Mouse (Mus musculus) liver, embryonic 13.5 days (tissue): ENCODE data around the gene Tmem229b. TPM values are rescaled to one million over a fixed set of nuclear protein-coding genes. Genes with fewer than 3 reads are reported as not detected.

Source experiments
- ATAC-seq: fragments of 200-750 bp; cut with Nextera tagmentation; 2 replicates; pipeline ENCODE4 v1.8.0; 2017; ENCODE audit warnings: low read depth, mild to moderate bottlenecking, moderate number of reproducible peaks, moderate library complexity
- DNase-seq: peaks from one replicate; pipeline ENCODE4 v3.0.0; 2022
- H3K27ac ChIP-seq: fragments of 300-500 bp; sonication (generic); 2 replicates; pipeline ENCODE4 v1.5.1; 2015; ENCODE audit warnings: moderate library complexity, mild to moderate bottlenecking, inconsistent platforms
- H3K27me3 ChIP-seq: fragments of 300-500 bp; sonication (generic); 2 replicates; pipeline ENCODE4 v1.6.1; 2015; ENCODE audit warnings: mild to moderate bottlenecking, inconsistent platforms
- H3K36me3 ChIP-seq: fragments of 300-500 bp; sonication (generic); 2 replicates; pipeline ENCODE4 v1.6.1; 2015; ENCODE audit warnings: mild to moderate bottlenecking, inconsistent platforms
- H3K4me1 ChIP-seq: fragments of 300-500 bp; sonication (generic); replicated peaks from 2 replicates; pipeline ENCODE4 v1.6.1; 2015; ENCODE audit warnings: inconsistent platforms
- H3K4me2 ChIP-seq: fragments of 300-500 bp; sonication (generic); 2 replicates; pipeline ENCODE4 v1.6.1; 2015; ENCODE audit warnings: inconsistent platforms, mild to moderate bottlenecking, moderate library complexity
- H3K4me3 ChIP-seq: fragments of 300-500 bp; sonication (generic); replicated peaks from 2 replicates; pipeline ENCODE4 v1.5.1; 2015; ENCODE audit warnings: mild to moderate bottlenecking, inconsistent platforms
- H3K9ac ChIP-seq: fragments of 300-500 bp; sonication (generic); 2 replicates; pipeline ENCODE4 v1.6.1; 2015; ENCODE audit warnings: mild to moderate bottlenecking, inconsistent platforms
- H3K9me3 ChIP-seq: fragments of 300-500 bp; sonication (generic); replicated peaks from 2 replicates; pipeline ENCODE4 v1.6.1; 2016; ENCODE audit warnings: inconsistent platforms
- WGBS: fragments of 180-500 bp; shearing (Covaris S2); methylation state at CpG from one replicate; pipeline ENCODE4 v1.1.7; 2015; ENCODE audit not compliant: insufficient replicate concordance; 5-methylcytosine and 5-hydroxymethylcytosine counted together
- polyA plus RNA-seq: library from polyadenylated mRNA; unstranded; fragments of >200 nt; fragmentation: Nextera tagmentation; extraction: Ambion mirVana; gene quantifications from 2 replicates; pipeline ENCODE4 v1.2.1, GENCODE M21; 2015

Gene Tmem229b
- polyA plus RNA-seq, 1 experiment from 2014 or later = 2.5 TPM

DNA sequence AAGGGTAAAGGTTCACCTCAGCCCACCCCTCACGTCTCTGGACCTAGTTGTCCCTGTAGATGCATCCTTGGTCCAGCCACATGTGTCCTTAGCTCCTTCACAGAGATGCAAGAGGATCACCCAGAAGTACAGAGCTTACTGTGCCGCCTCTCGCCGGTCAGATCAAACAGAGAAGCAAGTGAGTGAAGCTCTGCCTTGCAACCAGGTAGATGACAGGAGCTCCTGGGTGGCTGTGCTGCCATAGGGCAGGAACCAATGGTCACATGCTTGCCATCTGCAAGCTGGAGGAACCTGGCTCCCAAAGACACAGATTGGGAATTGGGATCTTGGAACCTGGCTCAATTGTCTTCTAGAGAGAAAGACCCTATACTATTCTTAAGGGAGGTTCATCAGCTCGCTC, 2.0 kb downstream of the Tmem229b start:
- H3K4me2 ChIP-seq = no peak overlapping the region
- no peaks in the 10 kb centered on the region for H3K9me3 ChIP-seq
- no peak overlapping the region for H3K9ac ChIP-seq
- ATAC-seq (no peak), DNase-seq (no peak)
- WGBS = 85% methylated on average over 5 of the region's 5 CpGs
- peaks cover 53% of the 10 kb centered on the region for H3K27me3 ChIP-seq
- peaks cover 32% of the 10 kb centered on the region for H3K4me1 ChIP-seq
- no peaks in the 10 kb centered on the region for H3K36me3 ChIP-seq
- H3K4me3 ChIP-seq = no peak overlapping the region
- no peak overlapping the region for H3K27ac ChIP-seq

- no peaks in the 10 kb centered on the region for H3K9me3 ChIP-seq
- H3K27ac ChIP-seq = no peak overlapping the region
- WGBS = 51% methylated on average over 3 of the region's 3 CpGs
- H3K36me3 ChIP-seq = no peaks in the 10 kb centered on the region
- H3K9ac ChIP-seq = no peak overlapping the region
- H3K27me3 ChIP-seq = peaks cover 47% of the 10 kb centered on the region
- ATAC-seq (no peak), DNase-seq (no peak)
- H3K4me1 ChIP-seq = peaks cover 38% of the 10 kb centered on the region
- H3K4me2 ChIP-seq = no peak overlapping the region
- no peak overlapping the region for H3K4me3 ChIP-seq
Measured at GRCm38 (mm10) chr12:79002978-79003377, 4.4 kb downstream of the Tmem229b start.

DNA sequence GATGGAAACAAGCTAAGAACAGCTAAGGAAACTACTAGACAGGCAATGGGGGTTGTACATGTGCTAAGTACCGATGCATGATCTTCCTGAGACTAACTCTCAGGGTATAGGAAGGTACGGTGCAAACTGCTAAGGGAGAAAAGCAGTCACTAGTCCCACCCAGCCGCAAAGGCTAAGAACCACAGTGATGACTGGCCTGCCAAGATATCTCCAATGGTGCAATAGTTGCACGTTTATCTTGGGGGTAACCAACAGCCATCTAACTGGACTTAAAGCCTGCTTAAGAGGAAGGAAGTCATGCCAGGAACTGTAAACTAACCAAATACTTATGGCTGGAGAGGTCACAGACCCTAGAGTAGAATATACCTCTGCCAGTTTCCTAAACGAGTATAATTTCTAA, 5.0 kb downstream of the Tmem229b start:
- ATAC-seq (peak; percentile 78), DNase-seq (no peak)
- Histone ChIP-seq H3K4me2 (no peak overlapping the region), H3K9ac (no peak overlapping the region), H3K9me3 (no peaks in the 10 kb centered on the region), H3K36me3 (no peaks in the 10 kb centered on the region), H3K4me3 (no peak overlapping the region), H3K4me1 (peaks cover 37% of the 10 kb centered on the region), H3K27ac (no peak overlapping the region), H3K27me3 (peaks cover 43% of the 10 kb centered on the region)
- WGBS = 17% methylated on average over 5 of the region's 5 CpGs

GRCm38 (mm10) chr12:78996711-78997110, 10.7 kb downstream of the Tmem229b start:
- no peak for ATAC-seq
- H3K27ac ChIP-seq = no peak overlapping the region
- H3K27me3 ChIP-seq = no peaks in the 10 kb centered on the region
- no peak overlapping the region for H3K4me2 ChIP-seq
- H3K36me3 ChIP-seq = no peaks in the 10 kb centered on the region
- no peak overlapping the region for H3K9ac ChIP-seq
- WGBS = 43% methylated on average over 6 of the region's 7 CpGs
- no peak for DNase-seq
- no peaks in the 10 kb centered on the region for H3K9me3 ChIP-seq
- H3K4me1 ChIP-seq = peaks cover 14% of the 10 kb centered on the region
- no peak overlapping the region for H3K4me3 ChIP-seq

DNA sequence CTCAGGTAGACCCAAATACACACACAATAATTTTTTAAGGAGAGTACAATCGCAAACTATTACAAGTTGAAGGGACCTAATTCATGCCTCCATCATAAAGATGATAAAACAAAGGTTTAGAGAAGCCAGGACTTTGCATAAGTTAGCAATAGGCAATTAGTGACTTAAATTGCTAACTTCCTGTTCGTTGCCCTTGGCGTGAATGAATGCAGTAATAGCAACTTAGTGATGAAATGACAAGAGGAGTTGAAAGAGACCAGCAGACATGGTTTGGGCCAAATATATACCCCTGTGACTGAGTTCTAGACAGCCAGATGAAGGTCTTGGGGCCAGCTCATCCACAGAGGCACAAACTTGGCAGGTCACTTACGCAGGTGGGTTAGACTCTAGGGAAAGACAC, 11.2 kb downstream of the Tmem229b start:
- ATAC-seq (no peak), DNase-seq (no peak)
- H3K36me3 ChIP-seq = no peaks in the 10 kb centered on the region
- H3K4me1 ChIP-seq = peaks cover 11% of the 10 kb centered on the region
- H3K9me3 ChIP-seq = no peaks in the 10 kb centered on the region
- no peak overlapping the region for H3K4me3 ChIP-seq
- H3K27ac ChIP-seq = no peak overlapping the region
- no peak overlapping the region for H3K9ac ChIP-seq
- H3K4me2 ChIP-seq = no peak overlapping the region
- no peaks in the 10 kb centered on the region for H3K27me3 ChIP-seq
- 70% methylated on average over 4 of the region's 4 CpGs for WGBS

GRCm38 (mm10) chr12:78987581-78988081, 19.8 kb downstream of the Tmem229b start:
- WGBS = 56% methylated on average over 9 of the region's 9 CpGs
- 0 out of 2 replicates have a peak, but pooled peaks have one; percentile 12 for ATAC-seq
- H3K36me3 ChIP-seq = no peaks in the 10 kb centered on the region

DNA sequence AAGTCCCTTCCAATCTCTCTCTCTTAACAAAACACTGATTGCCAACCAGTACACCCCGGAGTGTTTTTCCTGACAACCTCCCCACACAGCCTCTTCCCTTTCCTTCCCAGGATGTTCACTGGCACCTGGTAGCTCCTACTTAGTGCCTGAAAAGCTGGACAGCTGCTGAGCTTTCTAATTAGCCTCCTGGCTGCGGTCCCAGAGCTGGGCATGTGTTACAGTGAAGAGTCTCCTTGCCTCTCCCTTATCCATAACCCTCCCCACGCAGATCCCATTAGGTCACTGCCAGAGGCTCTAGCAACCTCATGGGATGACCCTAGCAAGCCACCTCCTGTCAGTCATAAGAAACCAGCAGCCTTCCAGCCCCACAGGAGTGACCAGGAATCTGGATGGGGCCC, 23.4 kb downstream of the Tmem229b start:
- no peak for DNase-seq
- no peak overlapping the region for H3K27ac ChIP-seq
- no peaks in the 10 kb centered on the region for H3K36me3 ChIP-seq
- no peak for ATAC-seq
- H3K9me3 ChIP-seq = no peaks in the 10 kb centered on the region
- H3K4me1 ChIP-seq = peaks cover 26% of the 10 kb centered on the region
- no peak overlapping the region for H3K9ac ChIP-seq
- H3K27me3 ChIP-seq = no peaks in the 10 kb centered on the region
- WGBS = 62% methylated on average over 3 of the region's 3 CpGs
- no peak overlapping the region for H3K4me2 ChIP-seq
- H3K4me3 ChIP-seq = no peak overlapping the region

More at GRCm38 (mm10) chr12:78987581-78988081, 19.8 kb downstream of the Tmem229b start:
- Histone ChIP-seq H3K9me3 (no peaks in the 10 kb centered on the region), H3K4me1 (peaks cover 11% of the 10 kb centered on the region), H3K27ac (no peak overlapping the region), H3K27me3 (no peaks in the 10 kb centered on the region), H3K9ac (no peak overlapping the region), H3K4me2 (no peak overlapping the region), H3K4me3 (no peak overlapping the region)
- DNase-seq = no peak

DNA sequence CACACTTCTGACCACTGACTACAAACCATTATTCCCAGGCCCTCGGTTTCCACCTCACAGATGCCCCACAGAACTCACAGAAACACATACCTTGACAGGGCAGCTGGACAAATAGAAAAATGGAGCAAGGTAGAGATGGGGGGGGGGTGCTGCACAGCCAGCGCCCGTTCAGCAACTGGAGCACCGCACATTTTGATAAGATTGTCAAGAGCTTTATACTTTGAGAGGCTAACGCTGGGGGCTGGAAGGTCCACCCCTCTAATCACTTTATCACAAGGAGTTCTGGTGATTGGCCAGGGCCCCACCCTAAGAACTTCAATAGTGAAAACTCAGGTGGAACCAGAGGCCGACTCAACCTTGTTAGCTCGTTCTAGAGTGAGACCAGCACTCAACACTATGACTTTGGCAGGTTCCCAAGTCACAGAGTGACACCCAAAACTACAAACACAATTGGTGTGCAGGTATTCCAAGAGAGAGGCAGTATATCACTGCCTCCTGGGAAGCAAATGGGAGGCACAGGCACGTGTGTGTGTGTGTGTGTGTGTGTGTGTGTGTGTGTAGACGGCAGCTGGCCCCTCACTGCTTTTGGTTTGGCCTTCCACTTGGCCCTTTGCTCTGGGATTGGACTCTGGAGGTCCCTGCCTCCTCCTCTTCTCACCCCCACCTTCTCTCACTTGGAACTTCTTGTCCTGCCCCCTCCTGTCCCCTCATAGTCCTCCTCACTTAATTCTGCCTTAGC, 24.0 kb downstream of the Tmem229b start:
- WGBS = 28% methylated on average over 9 of the region's 9 CpGs
- H3K4me2 ChIP-seq = peak overlapping the region; percentile 4; the same call in 1 of the 2 replicates
- no peaks in the 10 kb centered on the region for H3K9me3 ChIP-seq
- no peak overlapping the region for H3K9ac ChIP-seq
- no peak overlapping the region for H3K27ac ChIP-seq
- H3K27me3 ChIP-seq = no peaks in the 10 kb centered on the region
- no peak overlapping the region for H3K4me3 ChIP-seq
- H3K36me3 ChIP-seq = no peaks in the 10 kb centered on the region
- ATAC-seq = peak; percentile 36; the same call in 1 of the 2 replicates
- peaks cover 26% of the 10 kb centered on the region for H3K4me1 ChIP-seq
- DNase-seq = no peak

- Histone ChIP-seq H3K27me3 (no peaks in the 10 kb centered on the region), H3K9me3 (no peaks in the 10 kb centered on the region), H3K4me2 (no peak overlapping the region), H3K27ac (no peak overlapping the region), H3K36me3 (no peaks in the 10 kb centered on the region), H3K4me1 (peaks cover 29% of the 10 kb centered on the region), H3K4me3 (no peak overlapping the region), H3K9ac (no peak overlapping the region)
- DNase-seq (no peak), ATAC-seq (no peak)
- WGBS = 61% methylated on average over 9 of the region's 9 CpGs
Measured at GRCm38 (mm10) chr12:78981938-78982825, 25.2 kb downstream of the Tmem229b start.

GRCm38 (mm10) chr12:78981131-78981530, 26.3 kb downstream of the Tmem229b start:
- peak overlapping the region; percentile 47 for H3K4me2 ChIP-seq
- ATAC-seq = 0 out of 2 replicates have a peak, but pooled peaks have one; percentile 2
- H3K4me3 ChIP-seq = no peak overlapping the region
- H3K9me3 ChIP-seq = no peaks in the 10 kb centered on the region
- 0 out of 2 replicates have a peak overlapping the region, but pooled peaks have one; percentile 2 for H3K27ac ChIP-seq
- H3K36me3 ChIP-seq = no peaks in the 10 kb centered on the region
- peaks cover 29% of the 10 kb centered on the region for H3K4me1 ChIP-seq
- H3K9ac ChIP-seq = no peak overlapping the region
- WGBS = 53% methylated on average over 2 of the region's 2 CpGs
- DNase-seq = no peak
- no peaks in the 10 kb centered on the region for H3K27me3 ChIP-seq

DNA sequence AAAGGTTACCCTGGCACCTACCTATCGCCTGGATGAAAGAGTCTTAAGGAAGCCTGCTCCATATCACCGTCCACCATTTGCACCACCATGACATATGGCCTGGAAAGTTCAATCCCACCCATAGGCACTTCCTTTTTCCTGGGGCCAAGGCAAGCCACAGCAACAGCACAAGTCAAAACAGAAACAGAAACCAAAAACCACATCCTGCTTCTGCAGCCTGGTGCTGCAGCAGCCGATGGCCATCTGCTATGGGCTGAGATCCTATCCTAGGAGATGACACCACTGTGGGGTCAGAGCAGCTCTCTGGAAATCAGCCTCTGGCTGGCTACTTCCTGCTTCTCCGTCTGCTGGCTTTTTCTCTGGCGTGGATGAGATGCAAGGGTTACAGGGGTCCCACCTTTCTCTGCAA, 26.7 kb downstream of the Tmem229b start:
- Histone ChIP-seq H3K9me3 (no peaks in the 10 kb centered on the region), H3K4me2 (peak overlapping the region; percentile 47), H3K4me1 (peaks cover 29% of the 10 kb centered on the region), H3K9ac (no peak overlapping the region), H3K36me3 (no peaks in the 10 kb centered on the region), H3K4me3 (peak overlapping the region; percentile 29), H3K27ac (0 out of 2 replicates have a peak overlapping the region, but pooled peaks have one; percentile 2), H3K27me3 (no peaks in the 10 kb centered on the region)
- peak; percentile 22 for DNase-seq
- 15% methylated on average over 5 of the region's 5 CpGs for WGBS
- ATAC-seq = peak; percentile 66
